Mouse (Mus musculus): ENCODE data around the gene Ccpg1os.

DNA sequence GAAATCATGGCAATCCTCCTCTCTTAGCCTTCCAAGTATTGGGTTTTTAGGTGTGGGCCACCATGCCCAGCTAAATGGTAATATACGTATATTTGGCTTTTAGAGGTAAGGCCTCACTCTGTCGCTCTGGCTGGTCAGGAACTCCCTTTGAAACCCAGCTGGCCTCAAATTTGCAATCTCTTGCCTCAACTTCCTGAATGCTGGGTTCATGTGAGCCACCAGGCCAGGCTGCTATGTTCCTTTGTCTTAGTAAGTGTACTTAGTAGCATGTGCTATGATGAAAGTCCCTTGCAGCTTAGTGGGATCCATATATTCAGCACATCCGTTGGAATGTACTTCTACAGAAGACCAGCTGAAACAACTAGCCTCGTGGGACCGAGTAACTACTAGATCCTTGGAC, 10.4 kb downstream of the Ccpg1os start:
- TF ChIP-seq POLR2A (IDR thresholded peaks at IDR 0.05; ENCODE audit: borderline replicate concordance, control insufficient read depth, low read depth, low read length) (no peak), CTCF (IDR thresholded peaks at IDR 0.05; ENCODE audit: control insufficient read depth, insufficient read depth, low read length) (no peak)

Data from bone marrow, adult 2 months (tissue).